Mouse (Mus musculus) testis, adult 2 months (tissue): ENCODE measurements around the gene Tpi1.

Experiments used
- CTCF ChIP-seq: fragments of 200-500 bp; IDR thresholded peaks from 2 replicates; pipeline ENCODE4 v1.5.1; 2012; ENCODE audit warnings: low read depth, mild to moderate bottlenecking, inconsistent platforms, low read length, moderate library complexity; ENCODE audit not compliant: control insufficient read depth, insufficient read depth, insufficient replicate concordance
- POLR2A ChIP-seq: fragments of 200-500 bp; IDR thresholded peaks from 2 replicates; pipeline ENCODE4 v1.6.1; 2012; ENCODE audit warnings: low read depth, mild to moderate bottlenecking, inconsistent platforms, low read length, moderate library complexity; ENCODE audit not compliant: control insufficient read depth

GRCm38 (mm10) chr6:124813933-124814332, at the start of gene Tpi1:
- TF ChIP-seq CTCF (no peak; the same call in 1 of the 2 replicates), POLR2A (no peak; the same call in 1 of the 2 replicates)
